Mouse (Mus musculus) gonadal fat pad, adult 2 months (tissue): ENCODE measurements at regions not wholly inside any gene's neighbourhood (a gene's known extent, or its start where the extent isn't known, plus 50 kb on each side); places are given as distances from the start of the nearest gene placed in this dataset.
A peak's percentile ranks its signal among the peaks of the same experiment; 100 is the strongest.

Experiments
- DNase-seq: peaks from one replicate; pipeline ENCODE4 v3.0.0-alpha.2; 2012; ENCODE audit warnings: low read depth

DNA sequence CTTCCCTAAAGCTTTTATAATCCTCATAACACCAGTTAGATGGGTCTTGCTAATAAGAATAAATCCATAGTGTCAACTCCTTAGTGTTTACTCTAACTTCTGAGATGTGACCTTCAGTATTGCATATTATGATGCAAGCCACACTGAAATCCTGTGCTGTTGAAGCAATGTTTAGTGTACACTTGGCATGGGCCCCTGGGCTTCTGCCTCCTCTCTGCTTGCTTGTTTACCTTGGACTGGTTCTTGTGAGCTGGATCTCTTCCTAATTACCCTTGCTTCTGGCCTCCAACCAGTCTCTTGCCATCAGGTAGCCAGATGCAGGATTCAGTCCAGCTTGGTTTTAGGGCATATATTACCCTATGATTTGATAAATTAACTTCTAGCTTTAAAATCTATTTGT is 57.0 kb downstream of the Rgs2 start:
- peak; percentile 95 for DNase-seq

DNA sequence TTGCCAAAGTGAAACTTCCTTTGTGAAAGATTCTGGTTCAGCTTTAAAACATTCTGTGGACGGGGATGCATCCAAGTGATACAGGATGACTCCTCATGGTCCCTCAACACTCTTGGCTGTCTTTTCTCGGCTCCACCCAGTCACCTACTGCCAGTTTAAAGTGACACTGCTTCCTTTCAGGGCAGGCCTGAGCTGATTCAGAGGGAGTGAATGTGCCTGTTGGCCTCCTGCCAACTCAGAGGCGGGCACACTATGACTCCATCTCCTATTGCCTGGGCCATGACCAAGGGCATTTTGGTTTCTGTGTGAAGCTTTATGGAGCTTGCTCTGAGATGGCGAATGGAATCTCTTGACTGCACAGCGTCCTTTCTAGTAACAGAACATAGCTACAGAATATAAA is 62.5 kb downstream of the Rgs2 start:
- DNase-seq: peak; percentile 49

DNA sequence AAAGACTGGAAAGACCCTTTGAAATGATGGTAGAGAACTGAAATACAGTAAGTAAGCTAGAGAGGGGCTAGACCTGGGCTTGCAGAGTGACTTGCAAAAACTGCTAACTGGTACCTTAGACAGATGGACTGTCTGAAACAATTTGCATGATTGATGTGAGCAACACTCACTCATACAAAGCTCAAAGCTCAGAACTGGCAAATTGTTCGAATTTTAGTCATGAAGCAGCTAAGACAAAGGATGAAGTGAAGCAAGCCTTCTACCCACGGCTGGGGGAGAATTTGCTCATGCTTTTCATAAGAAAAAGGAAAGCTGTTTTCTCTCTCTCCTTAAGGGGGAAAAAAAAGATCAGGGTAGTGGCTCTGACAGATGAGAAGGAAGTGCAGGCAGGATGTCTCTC is 64.5 kb downstream of the Rgs2 start:
- DNase-seq: no peak

DNA sequence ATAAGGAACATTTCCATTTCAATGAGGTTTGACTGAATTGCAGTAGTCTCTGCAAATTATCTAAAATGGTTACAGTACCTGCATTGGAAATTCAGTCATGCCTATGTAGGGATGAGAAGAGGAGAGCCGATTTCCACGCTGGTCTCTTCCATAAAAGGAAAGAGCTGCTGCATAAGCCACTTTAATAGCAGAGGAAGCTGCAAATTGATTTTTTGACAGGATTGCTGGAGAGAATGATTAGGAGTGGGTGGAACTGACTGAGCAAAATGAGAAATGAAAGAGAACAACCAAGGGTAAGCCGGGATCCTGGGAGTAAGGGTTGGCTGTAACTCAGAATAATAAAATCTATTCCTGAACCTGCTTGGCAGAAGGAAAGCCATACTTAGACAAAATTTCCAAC is 65.4 kb downstream of the Rgs2 start:
- no peak for DNase-seq

DNA sequence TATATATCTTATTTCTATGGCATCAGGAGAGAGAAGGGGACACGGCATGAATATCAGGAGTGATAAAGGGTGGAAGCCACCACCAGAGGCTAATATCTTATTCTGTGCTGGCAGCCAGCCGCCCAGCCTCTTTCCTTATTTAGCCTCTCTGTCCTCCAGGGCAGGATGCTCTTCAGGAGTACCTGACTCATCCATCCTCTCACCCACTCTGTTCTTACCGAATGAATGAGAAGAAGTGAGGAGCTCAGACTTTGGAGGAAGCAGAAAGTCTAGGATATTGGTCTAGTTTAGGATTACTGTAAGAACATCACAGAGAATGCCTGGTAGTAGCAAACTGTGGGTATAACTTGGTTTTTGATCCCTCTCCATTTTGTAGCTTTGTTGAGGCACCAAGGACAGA is 73.2 kb downstream of the Rgs2 start:
- DNase-seq: no peak

DNA sequence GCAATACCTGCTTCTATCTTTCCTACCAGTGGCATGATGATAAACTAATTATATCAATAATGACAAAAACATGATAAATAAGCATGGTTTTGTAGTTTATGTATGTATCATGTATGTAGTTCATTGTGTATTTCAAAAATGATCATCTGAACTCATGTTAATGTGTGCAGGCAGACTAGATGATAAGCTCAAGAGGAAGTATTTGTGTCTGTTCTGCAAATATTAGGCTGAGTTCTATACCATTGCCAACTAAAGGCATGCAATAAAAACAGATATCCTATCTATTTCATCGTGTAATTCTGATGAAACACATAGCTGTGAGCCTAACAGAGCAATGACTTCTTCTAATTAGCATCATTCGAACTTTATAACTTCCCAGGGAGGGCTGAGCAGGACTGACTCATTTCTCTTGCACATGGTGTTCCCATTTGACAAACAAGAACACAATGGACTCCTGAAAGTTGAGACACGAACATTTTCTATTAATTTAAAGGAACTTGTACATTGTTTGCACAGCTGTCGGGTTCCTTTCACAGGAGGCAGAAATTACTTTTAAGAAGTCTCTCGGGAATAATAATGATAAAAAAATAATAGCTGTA is 74.3 kb downstream of the Rgs2 start:
- DNase-seq: no peak

DNA sequence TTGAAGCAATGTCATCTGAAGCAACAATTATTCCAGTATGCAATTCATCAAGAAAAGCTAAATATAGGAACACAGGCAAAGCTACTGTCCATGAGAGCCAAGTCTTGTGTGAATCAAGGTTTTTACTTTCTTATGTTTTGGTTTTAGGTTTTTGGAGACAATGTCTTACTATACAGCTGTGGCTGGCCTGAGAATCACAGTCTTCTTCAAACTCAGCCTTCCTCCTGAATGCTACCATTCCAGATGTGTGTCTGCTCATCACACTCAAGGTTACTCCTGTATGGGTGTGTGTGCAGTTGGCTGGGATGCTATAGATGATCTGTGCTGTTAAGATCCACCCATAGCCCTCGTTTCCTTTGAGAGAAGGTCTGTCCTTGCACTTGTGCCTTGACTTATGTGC is 81.5 kb downstream of the Rgs2 start:
- DNase-seq: no peak

DNA sequence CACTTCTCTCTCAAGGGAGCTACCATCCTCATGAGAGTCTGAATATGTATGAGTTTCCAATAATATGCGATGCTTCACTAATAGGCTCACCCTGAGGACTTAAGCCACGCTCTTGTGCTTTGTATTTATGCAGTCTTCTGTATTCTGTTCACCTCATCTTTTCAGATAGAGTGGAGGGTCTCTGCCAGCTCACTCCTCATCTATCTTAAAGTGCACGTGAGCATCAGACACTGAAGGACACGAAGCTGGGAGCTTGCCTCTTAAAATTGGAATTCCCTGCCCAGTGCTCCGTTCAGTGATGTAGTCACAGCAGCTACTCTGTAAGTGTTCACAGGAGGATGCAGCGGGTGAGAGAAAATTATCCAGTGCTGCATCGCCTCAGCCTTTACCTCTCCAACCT is 83.7 kb downstream of the Rgs2 start:
- no peak for DNase-seq

DNA sequence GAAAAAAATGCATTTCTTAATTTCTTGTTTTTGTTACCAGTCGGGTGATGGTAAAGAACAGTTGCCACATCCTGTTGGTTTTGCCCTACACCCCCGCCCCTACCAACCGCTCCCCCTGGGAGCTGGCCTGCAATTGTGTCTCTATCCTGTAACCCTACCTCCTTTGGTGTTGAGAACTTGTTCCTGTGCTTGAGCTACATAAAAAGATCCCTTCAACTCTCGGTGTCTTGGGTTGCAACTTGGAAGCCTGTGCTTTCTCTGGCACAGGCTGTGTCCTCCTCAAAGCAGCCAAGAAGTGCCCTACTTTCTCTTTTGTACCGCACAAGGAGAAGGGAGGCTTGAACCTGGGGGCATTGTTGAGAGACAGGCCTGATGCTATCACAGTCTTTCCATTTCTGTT is 85.0 kb downstream of the Rgs2 start:
- DNase-seq: no peak

DNA sequence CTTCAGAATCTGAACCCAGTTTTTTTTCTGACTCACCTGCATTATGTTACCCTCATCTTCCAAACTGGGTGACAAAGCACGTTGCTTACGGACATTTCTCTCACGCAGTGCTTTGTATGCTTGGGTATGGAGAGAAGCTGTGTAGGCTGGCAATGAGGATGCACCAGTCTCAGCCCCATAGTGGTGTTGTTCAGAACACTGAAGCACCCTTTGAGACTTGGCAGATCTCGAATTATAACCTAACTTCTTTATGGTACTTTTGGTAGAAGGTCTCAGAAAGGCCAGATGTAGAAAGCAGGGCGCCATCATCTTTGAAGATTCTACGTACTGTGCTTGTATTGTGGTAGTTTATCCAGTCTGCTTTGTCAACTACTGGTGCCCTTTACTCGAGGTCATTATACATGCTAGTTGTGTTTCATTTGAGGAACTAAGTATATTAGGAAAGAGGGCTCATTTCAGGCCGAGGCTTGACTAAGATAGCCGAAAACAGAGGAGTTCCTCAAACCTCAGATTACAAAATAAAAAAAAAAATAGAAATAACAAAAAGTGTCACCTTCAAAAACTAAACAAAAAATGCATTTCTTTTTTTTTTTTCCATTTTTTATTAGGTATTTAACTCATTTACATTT is 85.7 kb downstream of the Rgs2 start:
- DNase-seq: no peak

DNA sequence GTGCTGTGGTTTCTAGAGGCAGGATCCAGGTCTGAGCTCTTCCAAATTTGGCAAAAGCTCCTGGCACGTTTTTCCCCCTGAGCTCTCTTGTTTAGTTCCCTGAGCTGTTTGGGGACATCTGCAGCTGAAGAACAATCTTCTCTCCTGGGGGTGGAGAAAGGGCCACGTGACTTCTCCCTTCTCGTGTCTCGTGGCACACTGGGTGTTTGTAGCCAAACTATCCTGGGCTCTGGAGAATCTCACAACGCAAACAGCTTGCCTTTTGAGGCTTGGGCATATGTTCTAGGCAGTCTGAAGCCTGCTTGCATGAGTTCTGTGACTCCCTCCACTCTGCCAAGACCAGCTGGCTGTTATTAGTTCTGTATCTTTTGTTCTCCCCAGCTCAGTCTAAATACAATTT is 86.3 kb downstream of the Rgs2 start:
- DNase-seq: no peak

DNA sequence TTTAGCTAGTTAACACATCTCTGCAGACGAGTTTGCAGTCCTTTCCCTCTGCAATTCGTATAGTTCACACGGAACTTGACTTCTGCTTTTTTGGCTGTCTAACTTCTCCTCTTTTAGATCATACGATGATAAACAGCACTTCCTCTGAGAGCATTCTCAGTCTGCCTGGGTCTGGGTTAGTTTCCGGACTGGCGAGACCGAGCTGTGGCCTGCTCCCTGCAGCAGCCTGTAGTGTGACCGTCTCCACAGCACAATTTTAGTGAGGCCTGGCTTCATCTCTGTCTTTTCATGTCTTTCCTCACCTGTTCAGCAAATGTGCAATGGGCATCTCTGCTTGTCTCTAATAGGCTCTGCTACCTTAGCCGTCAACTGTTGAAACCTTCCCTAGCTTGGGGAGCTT is 87.4 kb downstream of the Rgs2 start:
- DNase-seq: no peak

DNA sequence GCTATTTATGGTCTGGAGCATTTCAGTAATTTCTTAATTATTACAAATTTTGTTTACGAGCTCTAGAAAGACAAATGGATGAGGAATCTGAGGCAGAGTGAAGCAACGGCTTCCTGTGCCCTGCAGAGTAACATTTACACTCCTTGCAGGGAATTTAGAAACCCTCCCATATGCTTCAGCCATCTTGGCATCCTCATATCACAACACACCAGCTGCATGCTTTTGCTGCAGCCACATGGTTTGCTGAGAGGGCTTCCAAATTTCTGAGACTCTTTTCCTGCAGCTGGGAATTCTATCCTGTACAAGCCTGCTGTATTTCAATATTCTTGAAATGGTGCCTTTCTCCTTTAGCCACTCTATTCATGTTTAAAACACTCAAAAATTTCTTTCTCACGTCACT is 91.4 kb downstream of the Rgs2 start:
- DNase-seq: no peak

DNA sequence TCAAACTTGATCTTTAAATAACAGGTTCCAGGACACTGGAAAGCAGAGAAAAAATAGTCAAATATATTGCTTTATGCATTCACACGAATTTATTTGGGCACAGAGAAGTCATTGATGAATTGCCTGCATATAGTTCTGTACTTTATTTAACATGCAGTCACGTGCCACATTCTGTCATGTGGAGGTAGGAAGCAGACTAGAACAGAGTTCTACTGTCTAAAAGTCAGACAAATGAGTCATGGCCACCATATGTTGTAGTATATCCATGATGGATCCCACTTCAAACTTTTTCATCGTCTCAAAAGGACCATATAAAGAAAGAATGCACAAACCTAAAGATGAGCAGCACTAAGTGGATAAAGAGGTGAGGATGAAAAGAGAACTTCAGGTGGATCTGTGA is 92.7 kb downstream of the Rgs2 start:
- no peak for DNase-seq

DNA sequence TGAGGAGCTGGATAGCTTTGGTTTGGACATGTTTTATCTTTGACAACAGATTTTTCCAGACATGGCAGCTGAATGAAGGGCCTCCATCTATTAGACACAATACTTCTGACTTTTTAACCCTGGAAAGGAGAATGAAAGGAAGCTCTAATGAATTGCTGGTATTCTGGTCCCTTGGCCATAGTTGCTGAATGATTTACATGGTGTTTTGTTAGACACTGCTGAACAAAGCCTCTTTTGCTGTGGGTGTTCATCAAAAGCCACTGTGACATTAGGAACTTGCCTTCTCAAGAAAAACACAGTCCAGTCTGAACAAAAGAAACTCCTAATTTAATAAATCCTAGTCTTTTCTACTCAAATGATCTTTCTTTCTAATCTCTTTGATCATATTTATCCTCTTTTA is 93.4 kb downstream of the Rgs2 start:
- DNase-seq: no peak

DNA sequence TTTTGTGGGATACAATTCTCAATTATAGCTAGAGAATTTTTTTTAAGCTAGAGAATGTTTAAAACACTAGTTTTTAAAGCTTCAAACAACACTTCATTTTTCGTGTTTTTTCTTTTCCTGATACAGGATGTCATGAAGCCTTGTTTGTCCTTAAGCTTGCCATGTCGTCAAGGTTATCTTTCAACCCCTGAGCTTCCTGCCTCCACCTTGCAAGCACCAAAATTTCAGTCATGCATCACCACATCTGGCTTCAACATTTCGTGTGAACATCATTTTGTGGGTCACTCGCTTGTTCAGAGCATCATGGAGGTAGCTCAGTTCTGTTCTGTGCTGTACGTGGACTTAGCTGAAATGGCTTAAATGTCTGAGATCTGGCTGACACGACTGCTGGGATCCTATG is 96.6 kb downstream of the Rgs2 start:
- no peak for DNase-seq

DNA sequence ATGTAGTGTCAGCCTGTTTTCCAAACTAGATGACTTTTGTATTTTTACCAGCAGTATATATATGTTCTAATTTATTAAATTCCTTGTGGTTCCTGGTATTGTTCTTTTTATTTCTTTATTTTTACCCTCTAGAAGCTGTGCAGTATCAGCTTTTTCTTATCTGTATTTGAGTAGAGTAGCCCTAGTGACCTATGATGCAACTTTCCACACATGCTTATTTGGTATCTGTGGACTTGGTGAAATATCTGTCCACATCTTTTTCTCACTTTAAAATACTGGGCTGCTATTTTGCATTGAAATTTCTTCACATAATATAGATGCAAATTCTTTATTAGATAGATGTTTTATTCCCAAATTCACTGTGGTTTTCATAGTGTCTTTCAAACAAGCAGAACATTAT is 97.1 kb downstream of the Rgs2 start:
- no peak for DNase-seq

DNA sequence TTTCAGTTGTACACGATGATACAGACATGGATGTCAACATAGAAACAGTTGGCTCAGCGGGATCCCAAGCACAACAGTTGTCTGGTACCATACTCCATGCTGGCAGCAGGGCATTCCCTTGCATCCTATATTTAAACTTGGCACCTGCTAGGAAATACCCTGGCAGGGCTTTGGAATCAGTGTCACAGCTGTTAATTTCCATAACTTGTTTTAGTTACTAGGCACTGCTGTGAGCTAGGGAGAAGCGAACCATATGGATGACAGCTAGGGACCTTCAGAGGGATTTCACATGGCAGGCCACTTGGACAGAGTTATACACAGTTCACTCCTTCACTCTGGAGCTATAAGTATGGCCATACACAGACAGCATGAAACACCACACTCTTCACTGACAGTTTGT is 100.0 kb downstream of the Rgs2 start:
- no peak for DNase-seq

DNA sequence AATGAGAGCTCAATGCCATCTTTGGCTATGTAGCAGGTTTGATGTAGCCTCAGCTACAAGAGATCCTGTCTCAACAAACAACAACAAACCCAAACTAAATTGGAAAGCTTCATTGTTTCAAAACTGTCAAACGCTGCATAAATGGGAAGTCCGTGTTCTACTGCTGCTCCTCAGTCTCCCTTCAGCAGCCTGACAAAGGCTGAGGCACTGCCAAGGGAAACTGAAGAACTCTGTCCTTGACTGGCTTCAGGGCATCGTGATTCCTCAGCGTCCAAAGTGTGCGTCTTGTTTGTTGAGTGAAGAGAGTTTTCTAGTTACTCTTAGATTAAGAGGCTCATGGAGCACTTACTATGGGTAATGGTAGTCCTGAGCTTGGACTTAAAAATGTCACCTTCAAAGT is 100.7 kb downstream of the Rgs2 start:
- no peak for DNase-seq

DNA sequence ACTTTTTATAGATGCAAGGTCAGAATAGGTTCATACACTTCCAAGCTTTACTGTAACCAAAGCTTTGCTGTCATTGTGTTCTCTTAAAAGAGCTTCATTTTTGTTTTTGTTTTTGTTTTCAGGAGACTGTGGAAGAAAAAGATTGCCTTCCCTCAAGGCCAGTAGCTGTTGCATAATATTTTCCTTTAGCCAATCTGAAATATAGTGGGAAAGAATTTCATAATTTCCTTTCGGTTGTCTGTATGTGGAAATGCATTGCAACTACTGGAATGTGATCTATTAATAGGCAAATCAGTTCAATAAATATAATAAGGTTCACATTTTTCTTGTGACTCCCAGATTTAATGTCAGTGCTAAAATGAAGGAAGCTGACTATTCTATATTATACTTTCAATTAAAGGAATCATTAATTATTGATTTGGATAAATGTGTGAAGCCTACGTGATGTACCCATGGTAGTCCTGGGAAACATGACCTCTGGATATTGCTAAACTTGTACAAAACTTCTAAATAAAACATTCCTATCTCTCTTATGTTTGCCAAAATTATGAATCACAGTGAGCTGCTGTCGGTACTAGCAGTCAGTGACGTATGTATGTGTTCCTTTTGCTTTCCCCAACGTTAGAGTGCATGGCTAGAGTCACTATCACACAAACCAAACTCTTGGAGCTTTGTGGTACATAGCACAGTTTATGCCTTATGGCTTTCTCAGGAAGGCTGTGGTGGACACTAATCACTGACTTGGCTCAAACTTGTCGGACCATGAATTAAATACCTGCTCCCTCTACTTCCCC is 102.6 kb downstream of the Rgs2 start:
- no peak for DNase-seq

DNA sequence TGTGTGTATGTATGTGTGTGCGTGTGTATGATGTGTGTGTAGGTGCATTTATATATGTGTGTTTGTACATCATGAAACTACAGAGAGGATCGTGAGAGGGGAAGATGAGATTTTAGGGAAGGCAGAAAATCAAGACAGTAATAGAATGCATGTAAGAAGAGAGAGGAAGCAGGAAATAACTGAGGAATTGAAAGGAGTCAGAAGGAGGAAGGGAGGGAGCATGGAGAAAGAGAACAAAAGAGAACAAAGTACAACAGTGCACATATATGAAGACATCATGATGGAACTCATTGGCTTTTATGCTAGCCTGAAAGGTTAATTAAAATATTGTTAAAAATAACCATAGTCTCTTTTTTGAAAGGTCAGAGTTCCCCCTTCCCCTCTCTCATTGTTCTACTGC is 111.4 kb downstream of the Uchl5 start:
- DNase-seq: no peak

DNA sequence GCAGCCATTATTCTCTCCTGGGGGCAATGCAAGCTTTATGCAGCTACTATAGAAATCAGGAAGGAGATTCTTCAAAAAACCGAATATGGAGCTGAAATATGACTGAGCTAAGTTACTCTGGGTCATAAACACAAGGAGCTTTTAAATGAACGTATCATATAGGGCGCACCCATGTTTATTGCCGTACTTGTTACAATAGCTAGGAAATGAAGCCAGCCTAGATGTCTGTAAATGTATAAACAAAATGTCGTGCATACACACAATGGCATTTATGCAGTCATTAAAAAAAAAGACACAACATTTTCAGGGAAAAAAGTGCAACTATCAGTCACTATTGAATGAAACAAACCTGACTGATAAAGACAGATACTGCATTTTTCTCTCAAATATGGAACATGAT is 111.0 kb downstream of the Uchl5 start:
- DNase-seq: no peak

DNA sequence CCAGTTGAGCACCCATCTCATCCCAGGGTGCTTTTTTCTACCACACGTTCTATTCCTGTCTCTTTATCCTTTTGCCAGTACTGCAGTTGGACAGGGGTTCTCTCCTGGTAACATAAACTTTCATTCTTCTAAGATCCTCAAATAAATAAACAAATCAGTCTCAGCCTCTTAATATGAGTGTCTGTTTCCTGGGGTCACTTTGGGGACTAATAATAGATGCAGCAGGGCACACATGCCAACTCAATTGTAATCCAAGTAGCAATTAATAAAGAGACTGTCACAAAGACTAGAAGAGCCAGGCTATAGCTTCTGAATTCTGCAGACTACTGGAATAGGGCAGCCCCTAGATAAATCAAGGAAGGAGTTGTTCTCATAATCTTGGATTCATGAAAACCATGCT is 108.9 kb downstream of the Uchl5 start:
- no peak for DNase-seq

DNA sequence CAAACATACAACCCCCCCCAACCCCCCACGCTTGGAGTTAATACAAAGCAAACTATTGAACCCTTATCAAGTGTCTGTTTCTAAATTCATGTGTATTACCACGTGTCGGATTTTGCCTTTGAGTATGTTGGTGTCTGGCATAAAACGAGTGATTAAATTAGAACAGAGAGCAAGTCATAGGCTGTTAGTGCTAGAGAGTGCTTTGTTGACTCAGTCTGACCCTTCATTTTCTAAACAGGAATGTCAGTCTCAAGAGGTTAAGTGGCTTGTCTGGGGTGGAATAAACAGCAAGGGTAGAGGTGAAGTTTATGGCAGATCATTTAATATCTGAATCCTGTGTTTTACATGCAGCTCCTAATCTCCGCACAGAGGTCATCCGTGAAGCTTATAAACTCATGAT is 104.1 kb downstream of the Uchl5 start:
- DNase-seq: no peak
